Mouse (Mus musculus): ENCODE measurements around the gene Oaz1. TPM values are rescaled to one million over a fixed set of nuclear protein-coding genes. Genes with fewer than 3 reads are reported as not detected.

The Oaz1 gene
- total RNA-seq, 2 experiments from 2014 or later: 698 to 770 TPM

- DNase-seq (ENCODE audit: low spot score): no peak
These were observed 18.7 kb downstream of the Oaz1 start for GRCm38 (mm10) chr10:80845055-80845693.

GRCm38 (mm10) chr10:80845732-80846131 is 19.3 kb downstream of the Oaz1 start:
- no peak for DNase-seq (ENCODE audit: low spot score)

- DNase-seq (ENCODE audit: low spot score): peak; percentile 67
These were observed 22.1 kb downstream of the Oaz1 start for GRCm38 (mm10) chr10:80848571-80848970.

DNA sequence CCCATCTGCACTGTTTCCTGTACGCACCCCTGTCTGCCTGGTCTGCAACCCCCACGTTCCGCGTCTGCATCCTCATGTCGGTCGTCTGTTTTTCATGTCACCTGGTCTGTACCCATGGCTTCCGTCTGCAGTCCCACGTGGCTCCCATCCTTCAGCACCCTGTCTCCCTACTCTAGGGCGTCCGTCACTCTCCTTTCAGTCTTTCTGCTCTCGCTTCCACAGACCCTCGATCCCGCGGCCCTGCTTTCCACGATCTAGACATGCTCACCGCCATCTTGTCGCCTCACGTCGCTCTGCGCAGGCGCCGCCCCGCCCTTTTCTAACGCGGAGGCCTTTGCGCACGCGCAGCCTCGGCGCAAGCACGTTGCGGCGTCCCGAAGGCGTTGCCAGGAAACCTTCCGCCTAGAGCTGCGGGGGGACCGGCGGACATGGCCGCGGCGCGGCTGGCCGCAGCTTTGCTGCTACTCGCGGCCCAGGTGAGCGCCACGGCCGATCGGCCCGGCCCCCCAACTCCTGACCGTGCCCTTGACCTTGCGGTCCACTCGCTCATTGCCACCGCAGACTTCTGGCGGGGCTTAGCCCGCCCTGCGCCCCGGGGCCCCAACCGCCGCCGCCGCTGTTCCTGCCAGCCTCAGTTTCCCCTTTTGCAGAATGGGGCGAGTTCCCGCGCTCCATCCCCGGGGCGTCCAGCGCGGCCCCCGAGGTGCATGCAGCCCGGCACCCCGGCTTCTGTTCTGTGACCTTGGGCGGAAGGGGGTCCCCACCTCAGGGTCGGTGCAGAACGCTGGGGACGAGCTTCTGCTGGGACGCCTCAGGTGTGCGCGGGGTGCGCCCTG is 28.7 kb downstream of the Oaz1 start, which contains the start of the genes Lsm7 and Sppl2b:
Lsm7 (minus strand) TSS at position 297 of the 836 bp plus-strand sequence.
Sppl2b (plus strand) TSS at position 363 of the 836 bp plus-strand sequence.
- DNase-seq (ENCODE audit: low spot score): peak; percentile 97

- DNase-seq (ENCODE audit: low spot score): no peak
These were observed 29.3 kb downstream of the Oaz1 start for GRCm38 (mm10) chr10:80855749-80856073.

GRCm38 (mm10) chr10:80856267-80856666 is 29.8 kb downstream of the Oaz1 start:
- no peak for DNase-seq (ENCODE audit: low spot score)

- no peak for DNase-seq (ENCODE audit: low spot score)
These were observed 30.5 kb downstream of the Oaz1 start for GRCm38 (mm10) chr10:80856908-80857307.

DNA sequence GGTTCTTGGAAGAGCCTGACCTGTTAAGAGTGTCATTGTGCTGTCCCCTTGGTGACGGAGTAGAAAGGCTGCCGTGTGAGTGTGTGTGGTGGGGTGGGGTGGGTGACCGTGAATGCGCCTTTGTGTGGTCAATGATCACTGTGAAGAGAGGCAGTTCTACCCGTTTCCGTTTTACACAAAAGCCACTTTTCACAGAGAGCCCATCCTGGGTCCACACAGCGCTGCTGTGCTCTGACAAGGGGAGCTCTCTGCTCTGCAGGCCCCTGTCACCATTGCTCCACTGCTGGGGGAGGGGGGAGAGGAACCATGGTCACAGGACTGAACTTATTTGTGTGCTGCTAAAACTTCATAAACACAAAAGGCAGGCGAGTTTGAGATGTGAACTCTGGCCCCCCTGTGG is 30.9 kb downstream of the Oaz1 start:
- DNase-seq (ENCODE audit: low spot score): no peak

DNA sequence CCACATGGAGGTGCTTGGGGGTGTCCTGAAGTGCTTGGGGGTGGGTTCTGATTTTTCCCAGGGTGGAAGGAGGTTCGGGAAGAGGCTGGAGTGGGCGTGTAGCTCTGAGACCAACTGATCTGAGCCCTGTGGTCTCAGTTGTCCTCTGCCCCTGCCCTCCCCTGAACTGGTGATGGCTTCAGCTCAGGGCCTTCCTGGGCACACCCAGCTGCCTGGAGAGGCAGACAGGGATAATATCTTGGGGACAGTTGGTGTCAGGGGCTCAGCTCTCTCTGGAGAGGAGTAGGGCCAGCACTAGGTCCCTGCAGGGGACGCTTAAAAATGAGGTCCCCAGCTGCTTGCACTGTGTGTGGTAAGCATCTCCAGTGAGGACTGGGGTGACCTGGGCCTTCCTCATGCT is 31.4 kb downstream of the Oaz1 start:
- no peak for DNase-seq (ENCODE audit: low spot score)

GRCm38 (mm10) chr10:80858350-80858935 is 32.0 kb downstream of the Oaz1 start:
- no peak for DNase-seq (ENCODE audit: low spot score)

GRCm38 (mm10) chr10:80862305-80862704 is 35.8 kb downstream of the Oaz1 start:
- no peak for DNase-seq (ENCODE audit: low spot score)

- peak; percentile 80 for DNase-seq (ENCODE audit: low spot score)
These were observed 38.0 kb downstream of the Oaz1 start for GRCm38 (mm10) chr10:80864446-80864845.

GRCm38 (mm10) chr10:80870993-80871392 is 44.5 kb downstream of the Oaz1 start:
- no peak for DNase-seq (ENCODE audit: low spot score)

- DNase-seq (ENCODE audit: low spot score): no peak
These were observed 45.1 kb downstream of the Oaz1 start, which contains the start of gene Tmprss9 for GRCm38 (mm10) chr10:80871581-80871980. Tmprss9 (plus strand) TSS chr10:80871848.

DNA sequence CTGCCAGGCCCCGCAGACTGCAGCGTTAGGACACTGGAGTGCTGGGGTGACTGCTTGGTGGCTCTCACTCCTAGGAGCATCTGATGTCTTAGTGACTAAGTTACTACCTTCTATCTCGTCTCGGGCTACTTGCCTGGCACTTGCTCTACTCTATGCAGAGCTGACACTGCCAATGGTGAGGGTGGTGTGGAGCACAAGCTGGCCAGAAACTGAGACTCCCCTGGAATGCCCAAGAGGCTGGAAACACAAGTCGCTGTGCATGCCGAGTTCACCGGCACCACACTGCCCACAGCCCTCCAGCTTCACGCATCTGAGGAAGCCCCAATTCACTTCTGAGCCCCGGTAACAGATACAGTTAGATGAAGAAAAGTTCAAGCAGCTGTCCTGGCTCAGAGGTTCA is 47.6 kb downstream of the Oaz1 start:
- peak; percentile 52 for DNase-seq (ENCODE audit: low spot score)

- DNase-seq (ENCODE audit: low spot score): peak; percentile 70
These were observed 49.6 kb downstream of the Oaz1 start for GRCm38 (mm10) chr10:80876028-80876427.

- no peak for DNase-seq (ENCODE audit: low spot score)
These were observed 50.1 kb downstream of the Oaz1 start for GRCm38 (mm10) chr10:80876594-80876993.

Small RNA genes within 50 kb of the gene (microRNA-seq; reads per million reads assigned to microRNA genes)
- 8.9 reads per million, percentile 21 among the genes with 10 or more reads in this experiment for gene Mir1982

Other genes with a start within 250 kb of the Oaz1 start
- 1 to 10 TPM; 1.5 to 1.9 TPM for gene Klf16, start 249.3 kb upstream of the Oaz1 start, total RNA-seq (2021)
- 10 to 100 TPM; 62.4 to 64.3 TPM for gene Abhd17a, start 236.3 kb upstream of the Oaz1 start, total RNA-seq (2021)
- gene Scamp4, start 223.8 kb upstream of the Oaz1 start, total RNA-seq (2021): 10 to 100 TPM; 19.0 to 20.1 TPM
- under 1 TPM in 1 of 2 experiments, not detected in 1; 0.69 TPM for gene Adat3, start 223.8 kb upstream of the Oaz1 start, total RNA-seq (2021)
- under 1 TPM; 0.14 to 0.26 TPM for gene Gm49322, start 220.6 kb upstream of the Oaz1 start, total RNA-seq (2021)
- 100 to 1,000 TPM in 1 of 2 experiments, 10 to 100 TPM in 1; 97.2 to 128 TPM for gene Csnk1g2, start 203.8 kb upstream of the Oaz1 start, total RNA-seq (2021)
- 10 to 100 TPM; 38.5 to 40.0 TPM for gene Btbd2, start 169.6 kb upstream of the Oaz1 start, total RNA-seq (2021)
- 100 to 1,000 TPM; 244 to 292 TPM for gene Mknk2, start 148.5 kb upstream of the Oaz1 start, total RNA-seq (2021)
- gene Mob3a, start 124.7 kb upstream of the Oaz1 start, total RNA-seq (2021): 1 to 10 TPM; 2.3 to 4.1 TPM
- 1 to 10 TPM in 1 of 2 experiments, under 1 TPM in 1; 0.91 to 1.9 TPM for gene Izumo4, start 124.5 kb upstream of the Oaz1 start, total RNA-seq (2021)
- 10 to 100 TPM; 24.3 to 31.7 TPM for gene Ap3d1, start 84.4 kb upstream of the Oaz1 start, total RNA-seq (2021)
- 10 to 100 TPM; 13.6 to 20.8 TPM for gene Dot1l, start 71.5 kb upstream of the Oaz1 start, total RNA-seq (2021)
- 10 to 100 TPM; 27.3 to 27.6 TPM for gene Sf3a2, start 28.5 kb upstream of the Oaz1 start, total RNA-seq (2021)
- gene Plekhj1, start 28.0 kb upstream of the Oaz1 start, total RNA-seq (2021): 10 to 100 TPM; 24.3 to 25.8 TPM
- gene Amh, start 21.4 kb upstream of the Oaz1 start, total RNA-seq (2021): under 1 TPM; 0.31 to 0.32 TPM
- gene Jsrp1, start 13.2 kb upstream of the Oaz1 start, total RNA-seq (2021): 100 to 1,000 TPM; 448 to 461 TPM
- 10 to 100 TPM in 1 of 2 experiments, 1 to 10 TPM in 1; 8.3 to 12.6 TPM for gene Lingo3, start 17.4 kb downstream of the Oaz1 start, total RNA-seq (2021)
- gene Lsm7, start 28.6 kb downstream of the Oaz1 start, total RNA-seq (2021): 10 to 100 TPM; 12.6 to 14.7 TPM
- 10 to 100 TPM; 12.4 to 12.6 TPM for gene Sppl2b, start 28.6 kb downstream of the Oaz1 start, total RNA-seq (2021)
- not detected for gene Tmprss9, start 45.2 kb downstream of the Oaz1 start, total RNA-seq (2021)
- gene Timm13, start 74.3 kb downstream of the Oaz1 start, total RNA-seq (2021): 100 to 1,000 TPM; 109 to 127 TPM
- 1 to 10 TPM; 2.7 to 3.2 TPM for gene Lmnb2, start 91.6 kb downstream of the Oaz1 start, total RNA-seq (2021)
- 10 to 100 TPM; 17.3 to 25.0 TPM for gene Gadd45b, start 103.4 kb downstream of the Oaz1 start, total RNA-seq (2021)
- 1 to 10 TPM; 2.3 to 2.5 TPM for gene Gng7, start 188.3 kb downstream of the Oaz1 start, total RNA-seq (2021)
- gene Diras1, start 199.0 kb downstream of the Oaz1 start, total RNA-seq (2021): under 1 TPM in 1 of 2 experiments, not detected in 1; 0.07 TPM
- 10 to 100 TPM; 13.7 TPM for gene Slc39a3, start 210.8 kb downstream of the Oaz1 start, total RNA-seq (2021)
- 100 to 1,000 TPM; 101 to 103 TPM for gene Sgta, start 233.5 kb downstream of the Oaz1 start, total RNA-seq (2021)
- 10 to 100 TPM; 21.1 to 26.0 TPM for gene Thop1, start 243.4 kb downstream of the Oaz1 start, total RNA-seq (2021)

All from gastrocnemius, adult 18-20 months (tissue).